Comparison of ENCODE assay signal across 21 mouse cellular contexts in genomic region chr10:24469741-24470140, GRCm38 (mm10).
"Had no signal": no experiment of that assay in that cellular context is flagged by ENCODE, and none has a peak within 500 bp of the region (broad histone marks: within the 10 kb centered on the region; RNA-seq: fewer than 3 reads in every experiment).

No protein-coding gene starts in this region.

- H3K4me3 ChIP-seq: midbrain, embryonic 10.5 days; midbrain, embryonic 12.5 days; myocyte; neural tube, embryonic 13.5 days; neural tube, embryonic 15.5 days; stomach, embryonic 15.5 days had no signal

- ATAC-seq: midbrain, embryonic 16.5 days had no signal

- H3K27ac ChIP-seq: midbrain, embryonic 10.5 days; midbrain, embryonic 12.5 days; neural tube, embryonic 13.5 days; neural tube, embryonic 15.5 days; stomach, embryonic 15.5 days; stomach, postnatal 0 days had no signal

- H3K4me2 ChIP-seq: lung, embryonic 14.5 days; midbrain, embryonic 12.5 days; neural tube, embryonic 13.5 days; neural tube, embryonic 15.5 days; stomach, embryonic 15.5 days had no signal

- H3K27me3 ChIP-seq: midbrain, embryonic 12.5 days; neural tube, embryonic 13.5 days; neural tube, embryonic 15.5 days; stomach, embryonic 15.5 days had no signal

- H3K9ac ChIP-seq: lung, embryonic 14.5 days; midbrain, embryonic 12.5 days; neural tube, embryonic 13.5 days; neural tube, embryonic 15.5 days; stomach, embryonic 15.5 days had no signal

- H3K9me3 ChIP-seq: midbrain, embryonic 10.5 days; midbrain, embryonic 12.5 days; neural tube, embryonic 13.5 days; neural tube, embryonic 15.5 days; stomach, embryonic 15.5 days had no signal

- H3K36me3 ChIP-seq: midbrain, embryonic 10.5 days; midbrain, embryonic 12.5 days; neural tube, embryonic 13.5 days; neural tube, embryonic 15.5 days; stomach, embryonic 15.5 days had no signal

- H3K4me1 ChIP-seq: midbrain, embryonic 10.5 days; midbrain, embryonic 12.5 days; neural tube, embryonic 13.5 days; neural tube, embryonic 15.5 days; stomach, embryonic 15.5 days had no signal

- DNase-seq: lung, adult 18-20 months; lung, embryonic 14.5 days; lung, postnatal 10 days; lung, postnatal 4 days; midbrain, embryonic 14.5 days; retina, postnatal 1 day; right cerebral cortex, adult 18-20 months; right cerebral cortex, postnatal 25 days; right cerebral cortex, postnatal 4 days; spleen, adult 18-20 months; thymus, adult 18-20 months; thymus, postnatal 14 days; thymus, postnatal 4 days had no signal
